Mouse (Mus musculus) heart, postnatal 0 days (tissue): ENCODE results near the gene Slc17a1. TPM values are rescaled to one million over a fixed set of nuclear protein-coding genes. Genes with fewer than 3 reads are reported as not detected.

Experiments used
- ATAC-seq: fragments of 200-750 bp; cut with Nextera tagmentation; 2 replicates; pipeline ENCODE4 v1.8.0; 2017; ENCODE audit warnings: low read depth, moderate number of reproducible peaks, moderate library complexity; ENCODE audit not compliant: insufficient read depth
- DNase-seq: peaks from one replicate; pipeline ENCODE4 v3.0.0-alpha.2; 2016; ENCODE audit warnings: low spot score
- H3K27ac ChIP-seq: fragments of 300-500 bp; sonication (generic); 2 replicates; pipeline ENCODE4 v1.5.1; 2014; ENCODE audit warnings: low read depth, mild to moderate bottlenecking
- H3K27me3 ChIP-seq: fragments of 300-500 bp; sonication (generic); 2 replicates; pipeline ENCODE4 v1.6.1; 2014; ENCODE audit warnings: low read length, mixed read lengths; ENCODE audit not compliant: control insufficient read depth, insufficient read depth
- H3K36me3 ChIP-seq: fragments of 300-500 bp; sonication (generic); replicated peaks from 2 replicates; pipeline ENCODE4 v1.6.1; 2014; ENCODE audit warnings: low read length, mixed read lengths; ENCODE audit not compliant: control insufficient read depth, insufficient read depth
- H3K4me1 ChIP-seq: fragments of 300-500 bp; sonication (generic); 2 replicates; pipeline ENCODE4 v1.6.1; 2014; ENCODE audit warnings: antibody characterized with exemption; ENCODE audit not compliant: control insufficient read depth, insufficient read depth
- H3K4me2 ChIP-seq: fragments of 300-500 bp; sonication (generic); 2 replicates; pipeline ENCODE4 v1.6.1; 2014; ENCODE audit warnings: low read depth, mild to moderate bottlenecking, low read length, moderate library complexity
- H3K4me3 ChIP-seq: fragments of 300-500 bp; sonication (generic); 2 replicates; pipeline ENCODE4 v1.5.1; 2014; ENCODE audit warnings: low read depth, low read length
- H3K9ac ChIP-seq: fragments of 300-500 bp; sonication (generic); replicated peaks from 2 replicates; pipeline ENCODE4 v1.6.1; 2014; ENCODE audit warnings: low read depth, low read length, mixed read lengths
- H3K9me3 ChIP-seq: fragments of 300-500 bp; sonication (generic); replicated peaks from 2 replicates; pipeline ENCODE4 v1.6.1; 2016; ENCODE audit warnings: low read length; ENCODE audit not compliant: control insufficient read depth
- CTCF ChIP-seq: IDR thresholded peaks from 2 replicates; pipeline ENCODE4 v1.5.1; 2016; ENCODE audit warnings: antibody characterized with exemption, control low read depth, low read depth
- EP300 ChIP-seq: IDR thresholded peaks from 2 replicates; pipeline ENCODE4 v1.6.1; 2016; ENCODE audit warnings: antibody characterized with exemption, low read depth
- WGBS: fragments of 180-500 bp; shearing (Covaris S2); extraction: QIAGEN DNeasy Blood & Tissue Kit; methylation state at CpG from one replicate; pipeline ENCODE4 v1.1.7; 2014; 5-methylcytosine and 5-hydroxymethylcytosine counted together
- polyA plus RNA-seq: library from polyadenylated mRNA; unstranded; fragments of >200 nt; fragmentation: Nextera tagmentation; extraction: Ambion mirVana; gene quantifications from 2 replicates; pipeline ENCODE4 v1.2.1, GENCODE M21; 2015
- total RNA-seq: library from RNA; depleted of rRNA; stranded (reverse); fragments of >200 nt; gene quantifications from 2 replicates; pipeline ENCODE4 v1.2.3, GENCODE M21; 2014; ENCODE audit warnings: low replicate concordance

Slc17a1 gene
- total and polyA plus RNA-seq, 2 experiments from 2014 or later, result not detected

DNA sequence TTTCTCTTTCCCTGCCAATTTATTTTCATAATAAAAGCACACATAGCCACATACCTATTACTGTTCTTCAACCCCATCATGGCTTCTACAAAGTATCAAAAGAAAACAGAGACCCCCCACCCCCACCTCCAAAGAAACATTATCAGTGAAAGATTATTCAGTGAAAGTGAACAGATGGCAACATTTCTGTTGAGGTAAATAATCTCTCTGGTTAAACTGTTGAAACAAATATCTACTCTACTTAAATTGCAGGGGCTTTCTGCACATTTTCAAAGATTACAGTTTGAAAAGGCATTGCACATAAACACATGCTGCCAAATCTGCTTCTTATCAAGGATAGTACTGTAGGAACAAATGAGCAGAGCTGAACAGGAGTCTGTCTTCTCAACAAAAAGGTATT is 5.7 kb upstream of the Slc17a1 start:
- Histone ChIP-seq H3K4me1 (no peaks in the 10 kb centered on the region), H3K4me3 (no peak overlapping the region), H3K9me3 (no peaks in the 10 kb centered on the region), H3K27ac (no peak overlapping the region), H3K36me3 (no peaks in the 10 kb centered on the region), H3K4me2 (no peak overlapping the region), H3K27me3 (no peaks in the 10 kb centered on the region), H3K9ac (no peak overlapping the region)
- ATAC-seq, result no peak
- TF ChIP-seq EP300, result no peak
- TF ChIP-seq CTCF, result no peak
- no peak for DNase-seq

- no peak overlapping the region for H3K4me2 ChIP-seq
- peak; percentile 8 for DNase-seq
- ATAC-seq, result no peak
These were observed 2.8 kb upstream of the Slc17a1 start for GRCm38 (mm10) chr13:23864711-23865110.

DNA sequence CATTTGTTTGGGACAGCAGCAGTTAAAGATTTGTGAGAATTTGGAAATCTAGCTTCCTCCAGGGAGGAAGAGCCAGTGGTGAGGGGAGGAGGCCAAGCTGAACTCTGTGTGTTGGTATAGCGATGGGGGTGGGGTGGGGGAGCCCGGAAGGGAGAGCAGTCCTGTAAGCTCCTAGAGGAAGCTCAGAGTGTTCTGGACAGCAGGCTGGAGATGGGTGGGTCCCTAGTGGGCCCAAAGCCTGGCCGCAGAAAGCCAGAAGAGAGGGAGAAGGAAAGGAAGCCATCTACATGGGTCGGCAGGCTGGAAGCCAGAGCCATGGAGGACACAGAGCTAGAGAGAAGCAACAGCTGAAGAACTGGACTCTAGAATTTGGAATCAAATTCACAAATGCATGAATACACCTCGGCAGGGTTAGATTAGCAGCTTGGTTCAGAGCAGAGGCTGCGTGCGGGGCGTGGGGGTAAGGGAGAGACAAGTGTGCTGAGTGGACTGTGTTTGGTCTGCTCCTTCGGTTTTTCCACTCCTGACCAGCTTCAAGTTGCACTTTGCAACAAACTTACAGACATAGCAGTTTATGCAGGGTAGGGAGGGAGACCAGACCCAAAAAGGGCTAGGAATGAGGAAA is 1.4 kb upstream of the Slc17a1 start:
- no peaks in the 10 kb centered on the region for H3K27me3 ChIP-seq
- no peaks in the 10 kb centered on the region for H3K4me1 ChIP-seq
- no peak overlapping the region for H3K4me2 ChIP-seq
- WGBS, result 61% methylated on average over 9 of the region's 9 CpGs
- no peaks in the 10 kb centered on the region for H3K36me3 ChIP-seq
- ATAC-seq, result peak; percentile 58; the same call in 1 of the 2 replicates
- TF ChIP-seq EP300, result no peak
- TF ChIP-seq CTCF, result no peak
- H3K4me3 ChIP-seq, result no peak overlapping the region
- H3K27ac ChIP-seq, result peak overlapping the region; percentile 48
- peak; percentile 26 for DNase-seq
- H3K9ac ChIP-seq, result no peak overlapping the region
- no peaks in the 10 kb centered on the region for H3K9me3 ChIP-seq

More at GRCm38 (mm10) chr13:23864711-23865110, 2.8 kb upstream of the Slc17a1 start:
- TF ChIP-seq EP300 (no peak), CTCF (no peak)
- Histone ChIP-seq H3K9me3 (no peaks in the 10 kb centered on the region), H3K4me1 (no peaks in the 10 kb centered on the region), H3K36me3 (no peaks in the 10 kb centered on the region), H3K27ac (no peak overlapping the region), H3K27me3 (no peaks in the 10 kb centered on the region), H3K9ac (no peak overlapping the region), H3K4me3 (no peak overlapping the region)
- WGBS, result 52% methylated on average over 9 of the region's 9 CpGs

DNA sequence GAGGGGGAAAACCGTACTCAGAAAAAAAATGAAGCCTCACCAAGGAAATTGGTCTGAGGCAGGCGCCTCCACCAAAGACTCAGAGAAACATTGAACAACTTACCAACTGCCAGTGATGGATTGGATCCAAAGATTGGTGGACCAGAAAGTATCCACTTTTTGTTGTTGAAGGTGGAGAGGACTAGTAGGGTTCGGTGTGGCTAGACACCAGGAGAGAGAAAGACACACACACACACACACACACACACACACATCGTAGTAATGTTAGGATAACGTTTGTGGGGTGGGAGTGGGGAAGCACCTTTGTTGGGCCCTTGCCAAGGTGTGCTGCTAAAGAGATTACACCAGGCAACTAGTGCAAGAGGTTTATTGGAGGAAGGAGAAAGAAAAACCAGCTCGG is 550 bp upstream of the Slc17a1 start:
- Histone ChIP-seq H3K9ac (no peak overlapping the region), H3K36me3 (no peaks in the 10 kb centered on the region), H3K4me3 (no peak overlapping the region), H3K4me1 (no peaks in the 10 kb centered on the region), H3K4me2 (no peak overlapping the region), H3K27ac (no peak overlapping the region), H3K27me3 (no peaks in the 10 kb centered on the region), H3K9me3 (no peaks in the 10 kb centered on the region)
- ATAC-seq, result no peak
- TF ChIP-seq EP300 (no peak), CTCF (no peak)
- 53% methylated on average over 6 of the region's 6 CpGs for WGBS
- no peak for DNase-seq

GRCm38 (mm10) chr13:23868790-23869533 is 1.4 kb downstream of the Slc17a1 start:
- DNase-seq, result no peak
- H3K27ac ChIP-seq, result no peak overlapping the region
- H3K4me2 ChIP-seq, result no peak overlapping the region
- no peak for ATAC-seq
- H3K27me3 ChIP-seq, result no peaks in the 10 kb centered on the region
- 73% methylated on average over 8 of the region's 8 CpGs for WGBS
- TF ChIP-seq CTCF, result no peak
- no peak for TF ChIP-seq EP300
- H3K4me1 ChIP-seq, result no peaks in the 10 kb centered on the region
- no peak overlapping the region for H3K4me3 ChIP-seq
- no peaks in the 10 kb centered on the region for H3K36me3 ChIP-seq
- no peaks in the 10 kb centered on the region for H3K9me3 ChIP-seq
- H3K9ac ChIP-seq, result no peak overlapping the region
